Mouse (Mus musculus) skeletal muscle tissue, adult 2 months (tissue): ENCODE data around the gene Rabgap1l.

Experiments
- DNase-seq: peaks from one replicate; pipeline ENCODE4 v3.0.0-alpha.2; 2012; ENCODE audit warnings: low read depth, low spot score

Rabgap1l gene

GRCm38 (mm10) chr1:160377337-160378336 lies 415.4 kb downstream of the Rabgap1l start:
- peak; percentile 10 for DNase-seq

- no peak for DNase-seq
Measured at GRCm38 (mm10) chr1:160374490-160374889, 418.5 kb downstream of the Rabgap1l start.

GRCm38 (mm10) chr1:160373306-160373705 lies 419.7 kb downstream of the Rabgap1l start:
- DNase-seq = no peak

GRCm38 (mm10) chr1:160371696-160372095 lies 421.3 kb downstream of the Rabgap1l start:
- DNase-seq = no peak

GRCm38 (mm10) chr1:160370552-160370951 lies 422.5 kb downstream of the Rabgap1l start:
- no peak for DNase-seq

- DNase-seq = no peak
Measured at GRCm38 (mm10) chr1:160366615-160367014, 426.4 kb downstream of the Rabgap1l start.

- no peak for DNase-seq
Measured at GRCm38 (mm10) chr1:160357268-160357667, 435.7 kb downstream of the Rabgap1l start.

GRCm38 (mm10) chr1:160353732-160354455 lies 439.1 kb downstream of the Rabgap1l start:
- no peak for DNase-seq

- no peak for DNase-seq
Measured at GRCm38 (mm10) chr1:160352309-160352708, 440.7 kb downstream of the Rabgap1l start.

GRCm38 (mm10) chr1:160351880-160352234 lies 441.2 kb downstream of the Rabgap1l start:
- peak; percentile 18 for DNase-seq

GRCm38 (mm10) chr1:160351146-160351879 lies 441.7 kb downstream of the Rabgap1l start:
- no peak for DNase-seq

- DNase-seq = no peak
Measured at GRCm38 (mm10) chr1:160340653-160341052, 452.4 kb downstream of the Rabgap1l start.

GRCm38 (mm10) chr1:160339374-160339773 lies 453.6 kb downstream of the Rabgap1l start:
- DNase-seq = no peak

- DNase-seq = no peak
Measured at GRCm38 (mm10) chr1:160334791-160335190, 458.2 kb downstream of the Rabgap1l start.

GRCm38 (mm10) chr1:160330828-160331227 lies 462.2 kb downstream of the Rabgap1l start:
- DNase-seq = no peak

- DNase-seq = no peak
Measured at GRCm38 (mm10) chr1:160330222-160330621, 462.8 kb downstream of the Rabgap1l start.

- DNase-seq = no peak
Measured at GRCm38 (mm10) chr1:160329788-160330187, 463.2 kb downstream of the Rabgap1l start.

GRCm38 (mm10) chr1:160327531-160327930 lies 465.5 kb downstream of the Rabgap1l start:
- no peak for DNase-seq

- no peak for DNase-seq
Measured at GRCm38 (mm10) chr1:160325542-160325941, 467.5 kb downstream of the Rabgap1l start.

- no peak for DNase-seq
Measured at GRCm38 (mm10) chr1:160320690-160321089, 472.3 kb downstream of the Rabgap1l start.

GRCm38 (mm10) chr1:160318057-160318725 lies 474.8 kb downstream of the Rabgap1l start:
- DNase-seq = no peak
